Mouse (Mus musculus) E14TG2a.4 (cell line): ENCODE measurements around the gene Uevld.

Experiments used
- H3K27me3 ChIP-seq: 2 replicates; pipeline ENCODE4 v1.6.1; 2014; ENCODE audit warnings: low read length, control low read depth; ENCODE audit not compliant: insufficient read depth
- H3K36me3 ChIP-seq: 2 replicates; pipeline ENCODE4 v1.6.1; 2014; ENCODE audit warnings: low read length, control low read depth; ENCODE audit not compliant: insufficient read depth
- H3K4me1 ChIP-seq: replicated peaks from 2 replicates; pipeline ENCODE4 v1.6.1; 2014; ENCODE audit warnings: low read depth, low read length, control low read depth
- H3K4me3 ChIP-seq: replicated peaks from 2 replicates; pipeline ENCODE4 v1.5.1; 2014; ENCODE audit warnings: mild to moderate bottlenecking, low read length
- H3K9me3 ChIP-seq: 2 replicates; pipeline ENCODE4 v1.6.1; 2014; ENCODE audit warnings: low read length, control low read depth
- CTCF ChIP-seq: conservative IDR thresholded peaks from 2 replicates; pipeline ENCODE4 v1.5.1; 2014; ENCODE audit warnings: low read length
- NANOG ChIP-seq: IDR thresholded peaks from 2 replicates; pipeline ENCODE4 v1.6.1; 2014; ENCODE audit warnings: borderline replicate concordance, low read length, mixed read lengths
- POU5F1 ChIP-seq: IDR thresholded peaks from 2 replicates; pipeline ENCODE4 v1.6.1; 2014; ENCODE audit warnings: low read length, borderline replicate concordance

The Uevld gene

DNA sequence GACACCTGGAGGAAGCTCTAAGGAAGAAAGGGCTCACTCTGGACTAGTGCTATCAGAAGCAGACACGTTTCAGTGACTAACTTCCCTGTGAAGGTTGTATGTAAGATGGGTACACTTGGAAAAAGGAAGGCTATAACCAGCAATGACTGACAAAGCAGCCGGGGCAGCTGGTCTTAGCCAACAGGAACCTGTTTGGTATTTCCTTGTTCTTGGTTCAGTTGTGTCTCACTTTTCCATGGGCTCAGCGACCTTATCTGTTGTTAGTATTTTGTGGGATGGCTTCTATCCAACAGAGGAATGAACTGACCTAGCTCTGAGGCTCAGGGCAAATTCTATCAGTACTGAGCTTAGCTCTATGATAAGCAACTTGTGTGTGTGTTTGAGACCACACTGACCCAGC, 2.7 kb upstream of the Uevld start:
- H3K4me3 ChIP-seq: no peak overlapping the region
- peaks cover 29% of the 10 kb centered on the region for H3K4me1 ChIP-seq
- peaks cover 8% of the 10 kb centered on the region; the same call in 1 of the 2 replicates for H3K27me3 ChIP-seq
- H3K36me3 ChIP-seq: no peaks in the 10 kb centered on the region
- no peak for TF ChIP-seq CTCF
- no peak for TF ChIP-seq POU5F1
- no peak for TF ChIP-seq NANOG
- H3K9me3 ChIP-seq: no peaks in the 10 kb centered on the region

DNA sequence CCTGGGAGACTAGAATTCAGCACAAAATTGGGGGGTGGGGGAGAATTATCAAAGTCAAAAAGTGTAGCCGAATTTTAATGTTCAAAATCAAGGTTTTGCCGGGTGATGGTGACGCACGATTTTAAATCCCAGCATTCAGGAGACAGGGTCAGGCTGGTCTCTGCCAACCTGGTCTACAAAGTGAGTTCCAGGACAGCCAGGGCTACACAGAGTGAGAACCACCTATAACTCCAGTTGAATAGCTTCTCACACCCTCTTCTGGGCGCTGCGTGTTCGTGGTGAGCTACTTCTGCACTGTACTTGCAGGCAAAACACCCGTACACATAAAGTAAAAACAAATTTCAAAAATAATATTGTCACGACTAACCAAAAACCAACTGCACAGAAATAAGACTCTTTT, 526 bp upstream of the Uevld start:
- peaks cover 30% of the 10 kb centered on the region for H3K4me1 ChIP-seq
- no peaks in the 10 kb centered on the region for H3K9me3 ChIP-seq
- peaks cover 8% of the 10 kb centered on the region; the same call in 1 of the 2 replicates for H3K27me3 ChIP-seq

DNA sequence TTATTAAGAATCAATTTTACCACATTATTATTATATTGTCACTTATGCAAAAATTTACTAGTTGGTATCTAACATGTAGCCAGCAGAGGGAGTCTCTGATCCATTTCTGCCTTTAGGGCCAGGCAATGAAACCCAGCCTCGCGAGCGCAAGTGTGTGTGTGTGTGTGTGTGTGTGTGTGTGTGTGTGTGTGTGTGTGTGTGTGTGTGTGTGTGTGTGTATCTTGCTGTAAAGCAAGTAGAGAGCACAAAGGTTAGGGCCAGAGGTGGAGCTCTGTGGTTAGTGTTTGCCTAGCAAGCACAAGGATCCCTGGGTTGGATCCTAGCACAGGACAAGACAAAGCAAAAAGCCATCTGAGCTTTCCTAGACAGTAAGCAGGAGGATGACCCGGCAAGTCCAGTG, 22.5 kb downstream of the Uevld start:
- Histone ChIP-seq H3K4me3 (no peak overlapping the region), H3K27me3 (no peaks in the 10 kb centered on the region), H3K4me1 (no peaks in the 10 kb centered on the region), H3K36me3 (peaks cover 58% of the 10 kb centered on the region), H3K9me3 (no peaks in the 10 kb centered on the region)
- 0 out of 2 replicates have a peak, but pooled peaks have one; percentile 4 for TF ChIP-seq CTCF
- no peak for TF ChIP-seq POU5F1

More for the DNA sequence above, 526 bp upstream of the Uevld start:
- TF ChIP-seq NANOG (no peak), POU5F1 (no peak), CTCF (no peak)
- Histone ChIP-seq H3K36me3 (peaks cover 19% of the 10 kb centered on the region), H3K4me3 (peak overlapping the region; percentile 23; the same call in 1 of the 2 replicates)

DNA sequence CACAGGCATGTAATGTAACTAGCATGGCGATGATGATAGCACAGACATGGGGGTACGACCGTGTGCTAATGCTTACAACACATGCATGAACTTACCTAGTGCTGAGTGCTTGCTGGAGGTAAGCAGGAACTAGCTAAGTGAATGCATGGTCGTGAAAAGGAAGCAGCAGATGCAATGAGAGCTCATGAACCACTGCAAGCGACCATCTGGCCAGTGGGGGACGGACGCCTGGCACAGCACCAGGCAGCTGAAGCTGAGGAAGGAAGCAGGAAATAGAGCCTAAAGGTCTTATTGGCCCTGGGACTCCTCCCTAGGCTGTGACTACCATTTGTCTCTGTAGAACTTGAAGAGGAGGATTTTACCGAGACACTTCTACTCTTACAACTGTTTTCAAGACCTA, 23.5 kb downstream of the Uevld start:
- TF ChIP-seq NANOG (no peak), CTCF (no peak), POU5F1 (no peak)
- Histone ChIP-seq H3K36me3 (peaks cover 55% of the 10 kb centered on the region), H3K27me3 (no peaks in the 10 kb centered on the region), H3K4me1 (no peaks in the 10 kb centered on the region), H3K9me3 (no peaks in the 10 kb centered on the region), H3K4me3 (no peak overlapping the region)

DNA sequence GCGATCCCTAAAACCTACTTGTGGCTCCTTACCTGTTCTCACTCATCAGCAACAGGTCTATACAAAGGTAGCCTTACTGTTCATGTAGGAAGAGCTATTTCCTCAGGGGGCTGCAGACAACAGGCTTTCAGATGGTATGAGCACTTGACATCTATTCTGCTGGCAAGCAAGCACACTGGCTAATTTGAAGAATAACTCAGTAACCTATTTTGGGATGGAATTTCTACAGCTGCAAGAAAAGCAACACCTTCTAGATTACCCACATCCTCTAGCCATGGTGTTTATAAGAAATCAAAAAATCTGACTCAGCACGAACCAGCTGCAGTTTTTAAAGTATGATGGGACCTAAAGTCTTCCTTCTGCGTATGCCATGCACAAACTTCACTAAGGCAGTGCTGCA, 27.0 kb downstream of the Uevld start:
- H3K27me3 ChIP-seq: no peaks in the 10 kb centered on the region
- TF ChIP-seq NANOG: no peak
- no peak for TF ChIP-seq POU5F1
- TF ChIP-seq CTCF: no peak
- H3K4me1 ChIP-seq: no peaks in the 10 kb centered on the region
- peaks cover 38% of the 10 kb centered on the region for H3K36me3 ChIP-seq
- no peaks in the 10 kb centered on the region for H3K9me3 ChIP-seq
- H3K4me3 ChIP-seq: no peak overlapping the region

DNA sequence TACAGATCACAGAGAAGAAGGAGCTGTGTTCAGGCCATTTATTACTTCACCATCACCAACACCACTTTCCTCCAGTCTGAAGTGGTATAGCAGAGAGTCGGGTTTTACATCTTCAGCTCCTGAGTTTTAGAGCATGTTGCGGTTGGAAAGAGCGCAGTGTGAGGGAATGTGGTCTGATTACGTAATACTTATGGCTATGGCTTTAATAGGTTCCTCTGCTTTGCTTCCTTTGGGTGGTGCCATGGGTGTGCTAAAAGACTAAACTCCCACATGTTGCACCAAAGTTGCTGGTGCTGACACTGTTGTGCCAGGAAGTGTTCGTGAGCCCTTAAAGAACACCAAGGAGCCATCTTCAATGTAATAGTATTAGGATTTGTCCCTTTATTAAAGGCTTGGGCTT, 30.0 kb downstream of the Uevld start:
- TF ChIP-seq NANOG: no peak
- no peak for TF ChIP-seq CTCF
- TF ChIP-seq POU5F1: no peak
- no peaks in the 10 kb centered on the region for H3K9me3 ChIP-seq
- no peak overlapping the region for H3K4me3 ChIP-seq
- no peaks in the 10 kb centered on the region for H3K27me3 ChIP-seq
- H3K36me3 ChIP-seq: peaks cover 28% of the 10 kb centered on the region
- no peaks in the 10 kb centered on the region for H3K4me1 ChIP-seq

DNA sequence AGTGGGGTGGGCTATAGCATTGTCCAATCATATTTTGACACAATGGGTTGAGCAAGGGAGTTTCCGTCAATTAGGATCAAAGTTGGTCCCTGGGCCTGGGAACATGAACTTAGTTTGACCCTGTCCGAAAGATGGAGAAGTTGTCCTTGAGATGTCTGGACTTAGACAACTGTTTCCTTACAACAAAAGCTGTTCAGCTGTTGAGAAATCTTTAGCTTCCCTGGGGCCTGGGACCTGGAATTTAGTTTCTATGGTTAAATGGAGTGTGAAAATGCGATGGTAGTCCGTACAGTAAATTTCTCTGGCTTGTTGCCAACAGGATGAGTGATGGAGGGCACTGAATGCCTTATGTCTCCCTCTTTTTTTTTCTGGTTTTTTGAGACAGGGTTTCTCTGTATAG, 36.3 kb downstream of the Uevld start:
- H3K9me3 ChIP-seq: no peaks in the 10 kb centered on the region
- H3K36me3 ChIP-seq: peaks cover 16% of the 10 kb centered on the region
- peaks cover 35% of the 10 kb centered on the region for H3K4me1 ChIP-seq
- H3K4me3 ChIP-seq: no peak overlapping the region
- no peaks in the 10 kb centered on the region for H3K27me3 ChIP-seq
- no peak for TF ChIP-seq POU5F1
- TF ChIP-seq NANOG: no peak
- TF ChIP-seq CTCF: no peak

DNA sequence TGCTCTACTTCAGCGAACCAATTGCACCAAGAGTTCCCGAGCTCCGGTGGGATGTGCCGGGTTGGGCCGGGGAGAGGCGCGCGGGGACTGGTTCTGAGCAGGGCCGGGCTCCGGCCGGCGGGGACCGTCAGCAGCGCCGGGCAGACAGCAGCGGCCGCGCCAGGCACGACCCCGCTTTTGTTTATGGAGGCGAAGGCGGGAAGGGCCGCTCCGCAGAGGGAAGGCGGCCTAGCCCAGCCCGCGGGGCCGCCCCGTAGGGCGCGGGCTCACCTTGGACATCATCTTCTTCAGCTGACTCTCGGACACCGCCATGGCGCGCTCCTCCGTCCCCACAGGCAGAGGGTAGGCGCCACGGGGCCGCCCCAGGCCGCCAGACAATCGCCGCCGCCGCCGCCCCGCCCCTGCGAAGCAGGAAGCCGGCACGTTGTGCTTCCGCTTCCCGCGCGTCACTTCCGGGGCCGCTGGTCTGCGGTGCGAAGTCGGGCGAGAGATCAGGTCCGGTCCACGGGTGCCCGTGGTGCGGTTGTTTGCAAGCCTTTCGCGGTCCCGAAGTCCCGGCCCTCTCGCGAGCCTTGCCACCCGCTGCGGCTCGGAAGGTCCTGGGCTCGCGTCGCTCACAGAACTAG, 38.7 kb downstream of the Uevld start, which contains the start of gene Tsg101:
TSS of gene Tsg101 (minus strand) at position 419 of the 626 bp plus-strand sequence.
- H3K4me3 ChIP-seq: peak within 1 kb of the TSS; percentile 92
- TF ChIP-seq POU5F1 (no peak), CTCF (no peak), NANOG (no peak)
- no peaks in the 10 kb centered on the region for H3K9me3 ChIP-seq
- H3K4me1 ChIP-seq: peaks cover 44% of the 10 kb centered on the region
- peaks cover 36% of the 10 kb centered on the region for H3K36me3 ChIP-seq
- H3K27me3 ChIP-seq: no peaks in the 10 kb centered on the region

DNA sequence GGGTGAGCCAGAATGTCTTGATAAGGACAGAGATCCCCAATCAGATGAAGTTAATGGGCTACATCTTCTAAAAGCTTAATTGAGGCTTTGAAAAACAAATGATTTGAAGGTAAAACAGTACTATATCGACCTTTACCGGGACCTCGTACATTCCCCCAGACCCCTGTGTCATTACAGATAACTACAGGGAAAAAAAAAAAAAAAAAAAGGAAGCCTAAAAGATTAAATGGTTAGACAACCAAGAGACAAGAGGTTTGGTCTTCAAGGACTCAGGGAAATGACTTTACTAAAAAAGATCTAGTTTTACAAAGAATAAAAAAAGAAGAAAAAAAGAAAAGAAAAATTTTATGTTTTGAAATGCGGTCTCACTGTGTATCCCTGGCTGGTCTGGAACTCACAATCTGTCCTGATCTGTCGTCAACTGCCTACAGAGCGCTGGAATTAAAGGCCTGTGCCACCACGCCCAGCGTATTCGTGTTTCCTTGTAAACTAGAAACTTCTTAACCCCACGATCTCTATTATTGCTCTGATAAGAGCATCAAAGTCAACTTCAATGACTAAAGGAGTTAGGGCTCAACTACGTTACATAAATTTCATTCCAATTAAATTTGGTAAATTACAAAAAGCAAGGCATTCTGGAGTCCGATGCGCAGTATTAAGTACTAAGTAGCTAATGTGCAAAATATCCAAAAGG, 39.5 kb downstream of the Uevld start:
- peaks cover 42% of the 10 kb centered on the region for H3K36me3 ChIP-seq
- H3K4me3 ChIP-seq: peak overlapping the region; percentile 92
- H3K4me1 ChIP-seq: peaks cover 44% of the 10 kb centered on the region
- TF ChIP-seq NANOG (no peak), CTCF (no peak), POU5F1 (no peak)
- H3K27me3 ChIP-seq: no peaks in the 10 kb centered on the region
- H3K9me3 ChIP-seq: no peaks in the 10 kb centered on the region
